Mouse (Mus musculus): Measurements from ENCODE around the gene Kif26a. TPM values are rescaled to one million over a fixed set of nuclear protein-coding genes. Genes with fewer than 3 reads are reported as not detected.
A peak's percentile ranks its signal among the peaks of the same experiment; 100 is the strongest.

The Kif26a gene
- total RNA-seq, 2 experiments from 2014 or later, result 4.2 to 4.5 TPM

- DNase-seq (ENCODE audit: low spot score in 2 of 2), result no peak
These were observed 18.2 kb downstream of the Kif26a start for GRCm38 (mm10) chr12:112163981-112164839.

GRCm38 (mm10) chr12:112164840-112165219 is 18.8 kb downstream of the Kif26a start:
- no peak for DNase-seq (ENCODE audit: low spot score in 2 of 2)

DNA sequence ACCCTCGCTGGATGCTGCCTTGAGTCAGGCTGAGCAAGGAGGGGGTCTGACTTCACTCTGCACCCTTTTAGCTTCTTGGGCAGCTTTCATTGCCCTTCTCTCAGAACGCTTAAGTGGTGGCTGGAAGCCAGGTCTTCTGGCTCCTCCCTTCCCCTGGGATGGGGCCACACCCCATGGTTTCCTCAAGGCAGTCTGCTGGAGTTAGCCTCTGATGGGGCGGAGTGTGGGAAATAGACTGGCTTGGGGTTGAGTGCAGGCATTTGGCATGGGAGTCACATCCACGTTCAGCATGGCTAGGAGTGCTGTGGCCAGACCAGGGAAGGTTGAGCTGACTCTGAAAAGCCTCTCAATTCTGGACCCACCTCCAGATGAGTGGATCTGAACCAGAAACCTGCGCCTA is 23.2 kb downstream of the Kif26a start:
- DNase-seq (ENCODE audit: low spot score in 2 of 2), result no peak

GRCm38 (mm10) chr12:112170671-112171574 is 24.9 kb downstream of the Kif26a start:
- DNase-seq (ENCODE audit: low spot score in 2 of 2), result no peak

DNA sequence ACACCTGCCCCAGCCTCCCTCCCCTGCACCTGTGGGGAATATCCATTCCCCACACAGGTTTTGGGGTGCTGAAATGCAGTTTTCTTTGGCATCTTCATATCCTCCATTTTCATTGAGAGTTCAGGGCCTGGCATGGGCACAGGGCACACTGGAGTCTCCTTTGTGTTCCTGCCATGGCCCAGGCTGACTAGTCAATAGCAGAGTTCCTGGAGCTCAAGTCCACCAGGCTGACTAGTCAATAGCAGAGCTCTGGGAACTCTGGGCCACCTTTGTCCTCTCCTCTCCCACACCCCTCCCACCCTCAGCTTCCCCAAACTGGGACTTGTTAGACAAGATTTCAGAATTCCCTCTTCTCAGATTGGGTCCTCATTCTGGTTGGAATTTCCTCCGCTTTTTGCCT is 25.6 kb downstream of the Kif26a start:
- DNase-seq (ENCODE audit: low spot score in 2 of 2), result no peak

DNA sequence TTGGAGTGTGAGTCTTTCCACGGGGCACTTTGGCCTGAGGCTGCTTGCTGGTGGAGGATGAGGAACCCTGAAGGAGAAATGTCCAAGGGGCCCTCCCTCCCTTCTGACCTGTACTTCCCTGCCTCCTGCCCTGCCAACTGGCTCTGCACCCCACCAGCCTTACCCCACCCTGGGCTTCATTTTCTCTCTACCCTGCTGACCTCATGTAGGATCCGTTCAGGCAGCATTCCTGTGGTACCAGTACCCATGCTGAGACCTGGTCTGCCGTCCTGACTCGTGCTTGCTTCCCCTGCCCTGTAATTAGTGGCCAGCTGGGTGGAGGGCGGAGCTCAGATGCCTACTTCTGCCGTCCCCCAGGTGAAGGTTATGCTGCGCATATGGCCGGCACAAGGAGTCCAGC is 26.2 kb downstream of the Kif26a start:
- DNase-seq (ENCODE audit: low spot score in 2 of 2), result no peak

DNA sequence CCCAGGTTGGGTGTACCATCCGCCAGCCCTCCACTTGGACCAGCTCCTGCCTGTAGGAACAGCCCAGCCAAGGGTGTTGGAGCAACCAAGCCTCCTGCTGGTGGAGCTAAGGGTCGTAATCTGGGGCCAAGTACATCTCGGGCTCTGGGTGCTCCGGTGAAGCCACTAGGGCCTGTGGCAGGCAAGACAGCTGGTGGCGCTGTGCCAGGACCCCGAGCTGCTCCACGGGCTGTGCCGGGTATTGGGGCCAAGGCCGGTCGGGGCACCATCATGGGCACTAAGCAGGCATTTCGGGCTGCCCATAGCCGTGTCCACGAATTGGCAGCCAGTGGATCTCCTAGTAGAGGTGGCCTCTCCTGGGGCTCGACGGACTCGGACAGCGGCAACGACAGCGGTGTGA is 31.7 kb downstream of the Kif26a start:
- DNase-seq (ENCODE audit: low spot score in 2 of 2), result no peak

DNA sequence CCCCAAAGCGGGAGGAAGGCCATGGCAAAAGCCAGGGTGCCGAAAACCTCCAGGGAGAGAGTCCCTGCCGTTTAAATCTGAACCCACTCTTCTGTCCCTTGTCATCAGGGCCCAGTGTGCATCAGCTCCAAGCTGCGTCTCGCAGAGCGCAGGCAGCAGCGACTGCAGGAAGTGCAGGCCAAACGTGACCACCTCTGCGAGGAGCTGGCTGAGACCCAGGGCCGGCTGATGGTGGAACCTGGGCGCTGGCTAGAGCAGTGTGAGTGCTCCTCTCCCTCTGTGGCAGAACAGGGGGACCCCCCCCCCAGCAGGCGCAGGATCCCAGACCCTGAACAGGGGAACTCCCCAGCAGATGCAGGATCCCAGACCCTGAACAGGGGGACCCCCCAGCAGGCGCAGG is 33.7 kb downstream of the Kif26a start:
- DNase-seq (ENCODE audit: low spot score in 2 of 2), result no peak

GRCm38 (mm10) chr12:112181921-112182608 is 36.1 kb downstream of the Kif26a start:
- DNase-seq (ENCODE audit: low spot score in 2 of 2), result no peak

GRCm38 (mm10) chr12:112182609-112182955 is 36.6 kb downstream of the Kif26a start:
- no peak for DNase-seq (ENCODE audit: low spot score in 2 of 2)

DNA sequence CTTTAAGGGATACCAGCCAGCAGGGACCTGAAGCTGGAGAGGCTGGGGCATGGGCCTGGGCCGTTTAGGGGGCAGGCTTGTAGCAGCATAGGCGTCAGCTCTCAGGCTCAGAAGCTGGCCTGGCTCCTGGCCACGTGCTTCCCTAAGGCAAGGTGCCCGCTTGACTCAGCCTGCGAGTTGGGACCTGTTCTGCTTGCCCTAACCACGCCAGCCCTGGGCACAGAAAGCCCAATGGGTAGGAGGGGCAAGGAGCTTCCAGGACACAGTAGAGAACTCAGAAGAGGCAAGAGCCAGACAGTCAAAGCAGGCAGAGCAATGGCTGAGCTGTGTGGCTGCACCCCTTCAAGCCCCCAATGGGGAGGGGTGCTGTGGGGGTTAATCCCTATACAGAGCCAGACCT is 37.7 kb downstream of the Kif26a start:
- no peak for DNase-seq (ENCODE audit: low spot score in 2 of 2)

- no peak for DNase-seq (ENCODE audit: low spot score in 2 of 2)
These were observed 38.4 kb downstream of the Kif26a start for GRCm38 (mm10) chr12:112184390-112184789.

- DNase-seq (ENCODE audit: low spot score in 2 of 2), result no peak
These were observed 40.9 kb downstream of the Kif26a start for GRCm38 (mm10) chr12:112186899-112187298.

DNA sequence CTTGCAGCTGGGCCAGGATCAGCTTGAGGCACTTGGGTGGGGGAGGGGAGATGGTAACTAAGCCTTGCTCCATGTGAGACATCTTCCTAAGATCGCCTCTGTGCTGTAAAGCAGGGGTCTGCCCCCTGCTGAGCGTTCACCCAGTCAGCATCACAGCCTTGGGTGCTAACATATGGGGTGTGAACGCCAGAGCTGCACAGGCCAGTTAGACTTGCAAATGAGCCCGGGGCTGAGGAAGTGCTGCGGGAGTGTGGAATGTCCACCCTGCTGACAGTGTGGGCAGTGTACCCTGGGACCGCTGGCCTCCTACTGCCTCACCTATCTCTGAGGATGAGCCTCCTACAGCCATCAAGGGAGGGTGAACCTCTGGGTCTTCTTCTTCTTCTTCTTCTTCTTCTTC is 45.7 kb downstream of the Kif26a start:
- DNase-seq (ENCODE audit: low spot score in 2 of 2), result peak; percentile 16 to 44

- DNase-seq (ENCODE audit: low spot score in 2 of 2), result no peak
These were observed 49.0 kb downstream of the Kif26a start for GRCm38 (mm10) chr12:112195019-112195418.

GRCm38 (mm10) chr12:112196562-112196961 is 50.6 kb downstream of the Kif26a start:
- DNase-seq (ENCODE audit: low spot score in 2 of 2), result no peak

GRCm38 (mm10) chr12:112199363-112199762 is 53.4 kb downstream of the Kif26a start:
- no peak for DNase-seq (ENCODE audit: low spot score in 2 of 2)

DNA sequence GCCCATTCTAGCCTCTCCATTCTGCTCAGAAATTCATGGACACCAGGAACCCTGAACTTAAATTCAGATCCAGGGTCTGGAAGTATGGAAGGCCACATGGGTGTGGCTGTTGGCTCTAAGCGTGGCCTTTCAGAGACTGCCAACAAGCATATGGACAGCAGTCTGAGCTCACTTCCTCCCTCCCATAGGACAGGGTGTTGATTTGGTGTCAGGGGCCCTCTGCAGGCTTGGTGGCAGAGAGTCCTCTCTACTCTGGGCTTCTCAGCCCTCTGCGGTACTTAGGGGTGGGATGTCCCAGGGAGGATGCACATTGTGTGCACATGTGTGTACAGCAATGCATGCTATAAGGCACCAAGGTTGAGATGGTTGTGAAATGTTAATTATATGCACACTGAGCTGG is 54.0 kb downstream of the Kif26a start:
- DNase-seq (ENCODE audit: low spot score in 2 of 2), result no peak

DNA sequence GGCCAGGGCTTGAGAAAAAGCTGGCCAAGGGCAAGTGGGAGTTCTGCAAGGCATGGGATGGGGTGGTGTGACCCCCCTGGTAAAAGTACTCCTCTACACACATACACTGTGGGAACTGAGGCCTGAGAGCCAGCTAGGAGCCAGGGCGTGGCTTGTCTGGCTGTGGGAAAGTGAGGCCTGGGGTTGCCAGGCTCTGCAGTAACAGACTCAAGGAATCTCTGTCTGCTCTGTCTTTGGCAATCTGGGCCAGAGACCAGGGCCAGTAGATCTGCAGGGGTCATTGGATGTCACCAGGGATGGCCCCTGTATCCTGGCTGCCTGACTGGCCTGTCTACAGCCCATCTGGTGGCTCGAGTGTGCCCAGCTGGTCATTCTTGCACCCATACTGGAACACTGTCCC is 61.2 kb downstream of the Kif26a start:
- no peak for DNase-seq (ENCODE audit: low spot score in 2 of 2)

DNA sequence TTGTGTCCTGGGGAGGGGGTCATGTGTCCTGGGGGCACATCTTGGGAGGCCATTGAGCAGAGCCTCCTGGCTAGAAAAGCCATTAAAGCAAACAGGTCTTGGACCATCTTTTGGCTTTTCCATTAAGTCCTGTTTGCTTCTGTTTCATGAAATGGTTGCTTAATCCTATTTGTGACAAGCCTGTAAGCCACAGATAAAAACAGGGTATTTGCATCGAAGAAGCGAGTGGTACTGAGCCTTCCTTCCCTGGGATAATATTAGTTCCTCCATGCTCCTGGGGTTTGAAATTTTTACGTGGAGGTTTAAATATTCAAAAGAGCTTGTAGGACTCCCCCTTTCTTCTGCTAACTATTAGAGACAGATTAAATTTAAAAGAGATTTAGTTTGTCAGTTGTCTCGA is 61.7 kb downstream of the Kif26a start:
- no peak for DNase-seq (ENCODE audit: low spot score in 2 of 2)

DNA sequence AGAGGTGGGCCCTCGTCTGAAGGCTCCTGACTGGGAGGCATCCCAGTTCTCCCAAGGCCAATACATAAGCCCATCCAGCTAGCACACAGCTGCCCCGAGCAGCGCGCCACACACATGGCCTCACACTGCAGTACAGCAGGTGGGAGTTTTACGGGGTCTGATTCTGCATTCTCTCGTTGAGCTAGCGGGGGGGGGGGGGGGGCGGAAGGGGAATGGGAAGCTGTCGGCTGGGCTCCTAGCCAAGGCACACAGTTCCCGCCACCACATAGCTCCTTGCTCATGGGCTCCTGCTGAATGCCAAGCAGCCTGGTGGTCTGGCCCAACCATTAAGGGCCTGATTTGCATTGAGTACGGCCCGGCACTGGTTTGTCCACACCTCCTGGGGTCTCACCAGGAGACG is 64.6 kb downstream of the Kif26a start:
- DNase-seq (ENCODE audit: low spot score in 2 of 2), result no peak

- no peak for DNase-seq (ENCODE audit: low spot score in 2 of 2)
These were observed 68.4 kb downstream of the Kif26a start for GRCm38 (mm10) chr12:112214441-112214857.
